Mouse (Mus musculus): ENCODE data around the gene Cdk11b. TPM values are rescaled to one million over a fixed set of nuclear protein-coding genes. Genes with fewer than 3 reads are reported as not detected.
"Not testable (repeated sequence)": the region's sequence is repeated elsewhere in the genome, so short reads cannot be mapped to it uniquely, and the experiment has no call there.

Gene Cdk11b
- polyA plus RNA-seq, 1 experiment from 2014 or later = 70.3 TPM

GRCm38 (mm10) chr4:155653451-155654182, 29.0 kb downstream of the Cdk11b start:
- Histone ChIP-seq H3K4me2 (replicated peaks) (peak overlapping the region; percentile 93), H3K4me1 (peaks cover 40% of the 10 kb centered on the region), H3K27me3 (peaks cover 63% of the 10 kb centered on the region), H3K9me3 (no peaks in the 10 kb centered on the region), H3K9ac (peak overlapping the region; percentile 75), H3K4me3 (peak overlapping the region; percentile 55), H3K36me3 (peaks cover 67% of the 10 kb centered on the region), H3K27ac (no peak overlapping the region)
- peak; percentile 14; the same call in 1 of the 2 replicates for ATAC-seq (ENCODE audit: low FRiP score, low read depth)
- 2% methylated on average over 31 of the region's 31 CpGs for WGBS

GRCm38 (mm10) chr4:155654183-155654455, 29.5 kb downstream of the Cdk11b start:
- Histone ChIP-seq H3K4me1 (peaks cover 40% of the 10 kb centered on the region), H3K9ac (peak overlapping the region; percentile 75; the same call in 1 of the 2 replicates), H3K4me3 (peak overlapping the region; percentile 55), H3K27ac (no peak overlapping the region), H3K36me3 (peaks cover 67% of the 10 kb centered on the region), H3K27me3 (peaks cover 63% of the 10 kb centered on the region), H3K9me3 (no peaks in the 10 kb centered on the region), H3K4me2 (replicated peaks) (peak overlapping the region; percentile 93)
- 0 out of 2 replicates have a peak, but pooled peaks have one; percentile 11 for ATAC-seq (ENCODE audit: low FRiP score, low read depth)
- WGBS = under 1% methylated on average over 6 of the region's 6 CpGs

- ATAC-seq (ENCODE audit: low FRiP score, low read depth) = peak; percentile 41
- Histone ChIP-seq H3K4me1 (peaks cover 40% of the 10 kb centered on the region), H3K4me3 (peak overlapping the region; percentile 55), H3K9ac (peak overlapping the region; percentile 75), H3K27me3 (peaks cover 63% of the 10 kb centered on the region), H3K27ac (no peak overlapping the region), H3K36me3 (peaks cover 67% of the 10 kb centered on the region), H3K4me2 (replicated peaks) (peak overlapping the region; percentile 93), H3K9me3 (no peaks in the 10 kb centered on the region)
- under 1% methylated on average over 52 of the region's 52 CpGs for WGBS
Observed at GRCm38 (mm10) chr4:155654456-155655298, 30.0 kb downstream of the Cdk11b start.

GRCm38 (mm10) chr4:155656214-155656751, 31.6 kb downstream of the Cdk11b start:
- Histone ChIP-seq H3K9me3 (no peaks in the 10 kb centered on the region), H3K9ac (no peak overlapping the region), H3K4me1 (peaks cover 40% of the 10 kb centered on the region), H3K4me3 (no peak overlapping the region), H3K4me2 (replicated peaks) (no peak overlapping the region), H3K27me3 (peaks cover 55% of the 10 kb centered on the region), H3K36me3 (peaks cover 65% of the 10 kb centered on the region), H3K27ac (no peak overlapping the region)
- ATAC-seq (ENCODE audit: low FRiP score, low read depth) = no peak
- 88% methylated on average over 13 of the region's 13 CpGs for WGBS

GRCm38 (mm10) chr4:155658961-155659360, 34.3 kb downstream of the Cdk11b start:
- H3K4me3 ChIP-seq = no peak overlapping the region
- no peak overlapping the region for H3K4me2 ChIP-seq (replicated peaks)
- H3K9me3 ChIP-seq = no peaks in the 10 kb centered on the region
- H3K27me3 ChIP-seq = peaks cover 28% of the 10 kb centered on the region
- H3K4me1 ChIP-seq = peaks cover 16% of the 10 kb centered on the region
- no peak overlapping the region for H3K9ac ChIP-seq
- H3K36me3 ChIP-seq = peaks cover 74% of the 10 kb centered on the region
- WGBS = 90% methylated on average over 10 of the region's 10 CpGs
- ATAC-seq (ENCODE audit: low FRiP score, low read depth) = no peak
- no peak overlapping the region for H3K27ac ChIP-seq

GRCm38 (mm10) chr4:155660641-155661040, 36.0 kb downstream of the Cdk11b start:
- H3K36me3 ChIP-seq = peaks cover 80% of the 10 kb centered on the region
- H3K9me3 ChIP-seq = no peaks in the 10 kb centered on the region
- no peak overlapping the region for H3K4me2 ChIP-seq (replicated peaks)
- peaks cover 11% of the 10 kb centered on the region for H3K27me3 ChIP-seq
- WGBS = 90% methylated on average over 12 of the region's 12 CpGs
- H3K9ac ChIP-seq = no peak overlapping the region
- no peaks in the 10 kb centered on the region for H3K4me1 ChIP-seq
- no peak for ATAC-seq (ENCODE audit: low FRiP score, low read depth)
- no peak overlapping the region for H3K4me3 ChIP-seq
- H3K27ac ChIP-seq = no peak overlapping the region

GRCm38 (mm10) chr4:155666903-155667302, 42.2 kb downstream of the Cdk11b start:
- Histone ChIP-seq H3K36me3 (peaks cover 30% of the 10 kb centered on the region), H3K9me3 (no peaks in the 10 kb centered on the region), H3K4me2 (replicated peaks) (no peak overlapping the region), H3K4me3 (no peak overlapping the region), H3K4me1 (peaks cover 11% of the 10 kb centered on the region), H3K27ac (no peak overlapping the region), H3K27me3 (no peaks in the 10 kb centered on the region), H3K9ac (no peak overlapping the region)
- no peak for ATAC-seq (ENCODE audit: low FRiP score, low read depth)

GRCm38 (mm10) chr4:155668689-155669597, 44.3 kb downstream of the Cdk11b start, which contains the start of gene Mib2:
TSS of gene Mib2 (minus strand) at chr4:155669198.
- Histone ChIP-seq H3K4me2 (replicated peaks) (peak within 1 kb of the TSS; percentile 91), H3K9me3 (no peaks in the 10 kb centered on the region), H3K27ac (peak within 1 kb of the TSS; percentile 79), H3K4me3 (peak within 1 kb of the TSS; percentile 83), H3K9ac (peak within 1 kb of the TSS; percentile 90), H3K36me3 (peaks cover 17% of the 10 kb centered on the region), H3K27me3 (no peaks in the 10 kb centered on the region), H3K4me1 (peaks cover 11% of the 10 kb centered on the region)
- peak; percentile 99 for ATAC-seq (ENCODE audit: low FRiP score, low read depth)
- under 1% methylated on average over 73 of the region's 73 CpGs for WGBS

- ATAC-seq (ENCODE audit: low FRiP score, low read depth) = peak; percentile 9; the same call in 1 of the 2 replicates
- peak overlapping the region; percentile 91 for H3K4me2 ChIP-seq (replicated peaks)
- H3K27me3 ChIP-seq = no peaks in the 10 kb centered on the region
- H3K4me3 ChIP-seq = peak overlapping the region; percentile 83
- 2% methylated on average over 8 of the region's 8 CpGs for WGBS
- peak overlapping the region; percentile 50 for H3K9ac ChIP-seq
- H3K27ac ChIP-seq = no peak overlapping the region
- no peaks in the 10 kb centered on the region for H3K9me3 ChIP-seq
- H3K36me3 ChIP-seq = peaks cover 13% of the 10 kb centered on the region
- peaks cover 11% of the 10 kb centered on the region for H3K4me1 ChIP-seq
Observed at GRCm38 (mm10) chr4:155669598-155670075, 45.0 kb downstream of the Cdk11b start.

GRCm38 (mm10) chr4:155670236-155670635, 45.6 kb downstream of the Cdk11b start:
- H3K27me3 ChIP-seq; H3K27ac ChIP-seq; H3K9me3 ChIP-seq; H3K4me2 ChIP-seq (replicated peaks); H3K9ac ChIP-seq; H3K4me3 ChIP-seq; H3K36me3 ChIP-seq; ATAC-seq (ENCODE audit: low FRiP score, low read depth): not testable (repeated sequence)
- 70% methylated on average over 4 of the region's 4 CpGs for WGBS
- H3K4me1 ChIP-seq = peaks cover 11% of the 10 kb centered on the region

GRCm38 (mm10) chr4:155672082-155672481, 47.4 kb downstream of the Cdk11b start:
- ATAC-seq (ENCODE audit: low FRiP score, low read depth) = no peak
- no peaks in the 10 kb centered on the region for H3K9me3 ChIP-seq
- no peaks in the 10 kb centered on the region for H3K36me3 ChIP-seq
- no peak overlapping the region for H3K4me2 ChIP-seq (replicated peaks)
- no peaks in the 10 kb centered on the region for H3K27me3 ChIP-seq
- no peak overlapping the region for H3K4me3 ChIP-seq
- H3K4me1 ChIP-seq = peaks cover 11% of the 10 kb centered on the region
- H3K27ac ChIP-seq = no peak overlapping the region
- 64% methylated on average over 2 of the region's 2 CpGs for WGBS
- no peak overlapping the region for H3K9ac ChIP-seq
